Mouse (Mus musculus) neural tube, embryonic 14.5 days (tissue): Measurements from ENCODE around the gene Agtpbp1. TPM values are rescaled to one million over a fixed set of nuclear protein-coding genes. Genes with fewer than 3 reads are reported as not detected.

Experiments used
- ATAC-seq: fragments of 200-750 bp; cut with Nextera tagmentation; 2 replicates; pipeline ENCODE4 v1.8.0; 2017; ENCODE audit warnings: low read depth, mild to moderate bottlenecking, moderate TSS enrichment, moderate library complexity
- H3K27ac ChIP-seq: fragments of 300-500 bp; sonication (generic); 2 replicates; pipeline ENCODE4 v1.5.1; 2014; ENCODE audit warnings: low read depth, mild to moderate bottlenecking, control low read depth, low read length, moderate library complexity, mixed read lengths
- H3K27me3 ChIP-seq: fragments of 300-500 bp; sonication (generic); 2 replicates; pipeline ENCODE4 v1.6.1; 2014; ENCODE audit warnings: low read length; ENCODE audit not compliant: control insufficient read depth, insufficient read depth
- H3K36me3 ChIP-seq: fragments of 300-500 bp; sonication (generic); 2 replicates; pipeline ENCODE4 v1.6.1; 2014; ENCODE audit warnings: low read length, mixed read lengths; ENCODE audit not compliant: control insufficient read depth, insufficient read depth
- H3K4me1 ChIP-seq: fragments of 300-500 bp; sonication (generic); 2 replicates; pipeline ENCODE4 v1.6.1; 2014; ENCODE audit warnings: low read length; ENCODE audit not compliant: control insufficient read depth, insufficient read depth
- H3K4me2 ChIP-seq: fragments of 300-500 bp; sonication (generic); 2 replicates; pipeline ENCODE4 v1.6.1; 2014; ENCODE audit warnings: mild to moderate bottlenecking, low read depth, low read length, control low read depth
- H3K4me3 ChIP-seq: fragments of 300-500 bp; sonication (generic); 2 replicates; pipeline ENCODE4 v1.5.1; 2014; ENCODE audit warnings: low read depth, low read length, control low read depth, mixed read lengths
- H3K9ac ChIP-seq: fragments of 300-500 bp; sonication (generic); replicated peaks from 2 replicates; pipeline ENCODE4 v1.6.1; 2014; ENCODE audit warnings: low read depth, mild to moderate bottlenecking, control low read depth, low read length, mixed read lengths
- H3K9me3 ChIP-seq: fragments of 300-500 bp; sonication (generic); 2 replicates; pipeline ENCODE4 v1.6.1; 2016; ENCODE audit warnings: low read length; ENCODE audit not compliant: control insufficient read depth
- WGBS: fragments of 180-500 bp; shearing (Covaris S2); extraction: QIAGEN DNeasy Blood & Tissue Kit; methylation state at CpG from one replicate; pipeline ENCODE4 v1.1.7; 2014; 5-methylcytosine and 5-hydroxymethylcytosine counted together
- polyA plus RNA-seq: library from polyadenylated mRNA; unstranded; fragments of >200 nt; fragmentation: Nextera tagmentation; extraction: Ambion mirVana; gene quantifications from 2 replicates; pipeline ENCODE4 v1.2.1, GENCODE M21; 2014

Gene Agtpbp1
- polyA plus RNA-seq, 1 experiment from 2014 or later, result 112 TPM

DNA sequence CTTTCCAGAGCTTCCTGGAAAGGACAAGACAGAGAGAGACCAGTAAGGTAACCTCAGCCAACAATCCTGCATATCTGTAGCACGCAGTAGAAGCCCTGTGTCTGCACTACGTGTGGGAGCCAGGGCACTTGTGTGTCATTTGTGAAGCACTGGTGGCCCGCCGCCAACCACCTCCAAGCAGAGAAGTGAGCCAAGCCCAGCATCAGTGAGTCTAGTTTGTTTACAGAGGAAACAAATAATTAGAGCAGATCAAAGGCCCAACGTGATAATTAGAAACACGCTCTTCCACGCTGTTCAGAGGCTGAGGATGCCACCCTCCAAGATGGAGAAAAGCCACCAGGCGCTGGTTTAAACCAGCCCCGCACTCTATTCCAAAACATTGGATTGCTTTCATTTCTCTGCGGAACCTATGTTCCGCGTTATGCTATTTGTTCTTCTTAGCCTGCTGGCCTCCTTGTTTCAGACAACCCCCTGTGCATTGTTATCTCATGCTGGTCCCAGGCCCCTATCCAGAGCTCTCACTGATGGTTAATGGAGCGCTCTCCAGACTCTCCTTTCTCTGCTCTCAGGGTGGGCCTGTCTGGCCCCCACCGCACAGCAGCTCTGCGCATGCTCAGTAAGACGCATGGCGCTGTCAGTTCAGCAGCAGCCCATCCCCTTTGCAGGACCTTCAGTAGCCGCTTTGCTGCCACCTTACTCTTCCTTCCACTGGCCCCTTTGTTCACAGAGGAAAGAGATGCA is 153.7 kb downstream of the Agtpbp1 start:
- Histone ChIP-seq H3K27me3 (no peaks in the 10 kb centered on the region), H3K36me3 (no peaks in the 10 kb centered on the region), H3K4me2 (0 out of 2 replicates have a peak overlapping the region, but pooled peaks have one; percentile 8), H3K27ac (peak overlapping the region; percentile 57), H3K4me1 (0 out of 2 replicates have a peak, but pooled peaks cover 6% of the 10 kb centered on the region), H3K4me3 (no peak overlapping the region), H3K9me3 (no peaks in the 10 kb centered on the region), H3K9ac (no peak overlapping the region; the same call in 1 of the 2 replicates)
- peak; percentile 82 for ATAC-seq
- 60% methylated on average over 18 of the region's 18 CpGs for WGBS

DNA sequence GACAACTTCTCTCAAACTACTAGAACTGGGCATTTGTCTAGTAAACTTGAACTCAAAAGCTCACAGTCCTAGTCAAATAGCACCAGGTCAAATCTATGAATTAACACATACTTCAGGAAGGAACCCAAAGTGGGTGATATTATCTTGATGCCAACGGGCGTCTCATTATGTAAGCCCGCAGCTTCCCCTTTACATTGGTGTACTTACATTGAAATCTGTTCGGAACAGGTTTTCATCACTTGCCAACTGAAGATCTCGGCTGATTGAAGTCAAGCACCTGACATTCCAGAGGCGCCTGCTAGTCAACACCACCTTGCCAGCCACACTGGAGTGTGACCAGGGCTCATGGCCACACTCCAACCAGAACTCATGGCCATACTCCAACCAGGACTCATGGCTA is 155.7 kb downstream of the Agtpbp1 start:
- Histone ChIP-seq H3K4me1 (0 out of 2 replicates have a peak, but pooled peaks cover 6% of the 10 kb centered on the region), H3K4me3 (no peak overlapping the region), H3K4me2 (no peak overlapping the region), H3K27ac (no peak overlapping the region), H3K36me3 (no peaks in the 10 kb centered on the region), H3K9ac (no peak overlapping the region), H3K27me3 (no peaks in the 10 kb centered on the region), H3K9me3 (no peaks in the 10 kb centered on the region)
- no peak for ATAC-seq
- 97% methylated on average over 6 of the region's 6 CpGs for WGBS

DNA sequence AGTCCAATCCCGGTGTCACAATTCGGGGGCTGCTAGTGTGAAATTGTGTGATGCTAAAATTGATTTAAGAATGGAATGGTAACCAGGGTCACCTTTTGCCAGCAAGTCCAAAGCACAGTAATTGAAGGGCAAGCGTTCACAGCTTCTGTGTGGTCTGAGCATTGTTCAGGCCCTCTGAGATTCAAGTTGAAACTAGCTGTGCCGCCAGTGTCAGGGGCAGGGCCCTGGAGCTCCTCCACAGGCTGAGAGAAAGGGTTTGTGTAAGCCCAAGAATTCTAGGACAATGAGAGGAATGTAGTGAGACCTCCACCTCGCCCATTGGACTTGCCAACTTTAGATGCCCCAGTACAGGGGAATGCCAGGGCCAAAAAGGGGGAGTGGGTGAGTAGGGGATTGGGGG is 161.2 kb downstream of the Agtpbp1 start:
- Histone ChIP-seq H3K27me3 (no peaks in the 10 kb centered on the region), H3K4me1 (no peaks in the 10 kb centered on the region), H3K9ac (no peak overlapping the region), H3K27ac (no peak overlapping the region), H3K4me3 (no peak overlapping the region), H3K9me3 (no peaks in the 10 kb centered on the region), H3K4me2 (no peak overlapping the region), H3K36me3 (no peaks in the 10 kb centered on the region)
- ATAC-seq, result no peak
- 55% methylated on average over 5 of the region's 5 CpGs for WGBS

DNA sequence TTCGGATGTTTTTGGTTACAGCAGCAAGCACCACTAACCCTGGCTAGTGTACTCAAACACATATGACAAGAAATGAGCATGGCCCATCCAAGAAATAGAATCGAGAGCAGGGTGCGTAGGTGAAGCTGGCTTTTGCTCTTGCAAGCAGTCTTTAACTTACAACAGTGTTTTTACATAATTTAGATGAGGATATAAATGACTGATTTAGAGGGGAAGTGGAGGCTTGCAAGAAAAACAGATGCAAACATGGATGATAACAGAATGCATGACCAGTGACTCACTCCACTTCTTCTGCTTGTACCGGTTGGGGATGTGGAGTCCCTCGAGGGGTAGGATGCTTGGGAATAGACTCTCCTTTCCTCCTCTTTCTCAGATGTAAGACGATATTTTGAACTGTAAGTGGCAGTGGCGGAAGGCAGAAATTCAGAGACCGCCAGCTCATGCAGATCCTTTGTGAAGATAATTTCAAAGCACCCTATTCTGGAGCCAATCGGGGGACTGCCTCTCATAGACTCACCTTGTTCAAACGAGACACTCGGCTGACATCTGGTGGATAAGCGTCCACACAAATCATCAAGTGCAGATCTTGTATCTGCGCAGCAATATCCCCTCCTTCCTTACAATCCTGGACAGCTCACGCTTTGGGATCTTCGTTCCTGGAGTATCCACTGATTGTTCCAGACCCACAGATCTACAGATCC is 168.3 kb downstream of the Agtpbp1 start:
- ATAC-seq, result no peak
- no peaks in the 10 kb centered on the region for H3K9me3 ChIP-seq
- H3K4me2 ChIP-seq, result no peak overlapping the region
- no peak overlapping the region for H3K4me3 ChIP-seq
- H3K9ac ChIP-seq, result no peak overlapping the region
- no peak overlapping the region for H3K27ac ChIP-seq
- H3K4me1 ChIP-seq, result no peaks in the 10 kb centered on the region
- 88% methylated on average over 15 of the region's 15 CpGs for WGBS
- no peaks in the 10 kb centered on the region for H3K27me3 ChIP-seq
- no peaks in the 10 kb centered on the region for H3K36me3 ChIP-seq

DNA sequence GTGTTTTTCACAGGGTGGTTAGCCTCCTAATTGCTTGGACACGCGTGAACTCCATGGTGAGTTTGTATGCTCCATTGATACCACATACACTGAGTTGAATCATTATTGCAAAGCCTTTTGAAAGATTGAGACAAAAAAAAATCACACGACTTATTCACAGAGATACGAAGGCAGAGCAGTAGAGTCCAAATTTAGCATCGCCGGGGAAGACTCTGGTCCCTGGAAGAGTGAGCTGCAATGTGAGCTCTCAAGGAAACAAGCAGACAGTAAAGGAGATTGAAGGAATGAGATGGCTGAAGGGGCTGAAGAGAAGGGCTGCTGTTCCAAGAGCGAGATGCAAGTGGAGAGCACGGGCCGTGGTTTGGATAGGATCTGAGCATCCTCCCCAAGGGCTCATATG is 171.1 kb downstream of the Agtpbp1 start:
- Histone ChIP-seq H3K27me3 (no peaks in the 10 kb centered on the region), H3K4me2 (no peak overlapping the region), H3K27ac (no peak overlapping the region), H3K36me3 (no peaks in the 10 kb centered on the region), H3K4me3 (no peak overlapping the region), H3K9me3 (no peaks in the 10 kb centered on the region), H3K4me1 (no peaks in the 10 kb centered on the region), H3K9ac (no peak overlapping the region)
- WGBS, result 95% methylated on average over 9 of the region's 9 CpGs
- ATAC-seq, result no peak

DNA sequence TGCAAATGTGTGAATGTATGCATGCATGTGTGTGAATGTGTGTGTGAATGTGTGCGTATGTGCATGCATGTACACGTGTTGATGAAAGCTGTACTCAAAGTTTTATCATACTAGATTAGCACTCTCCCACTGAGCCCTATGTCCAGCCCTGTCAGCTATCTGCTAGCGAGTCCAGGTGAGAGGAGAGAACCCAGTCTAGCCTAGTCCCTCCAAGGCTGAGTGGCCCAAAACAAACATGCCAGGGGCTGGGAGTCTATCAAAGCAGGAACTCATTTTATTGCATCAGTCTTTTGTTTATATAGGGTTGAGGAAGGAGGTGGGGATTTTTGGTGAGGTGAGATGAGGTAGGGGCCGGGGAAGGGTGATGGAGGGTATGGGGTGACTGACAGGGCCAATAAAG is 172.4 kb downstream of the Agtpbp1 start:
- H3K27ac ChIP-seq, result no peak overlapping the region
- no peak overlapping the region for H3K4me3 ChIP-seq
- H3K4me2 ChIP-seq, result no peak overlapping the region
- no peaks in the 10 kb centered on the region for H3K27me3 ChIP-seq
- no peaks in the 10 kb centered on the region for H3K9me3 ChIP-seq
- no peak for ATAC-seq
- no peak overlapping the region for H3K9ac ChIP-seq
- no peaks in the 10 kb centered on the region for H3K36me3 ChIP-seq
- WGBS, result 92% methylated on average over 4 of the region's 4 CpGs
- no peaks in the 10 kb centered on the region for H3K4me1 ChIP-seq

DNA sequence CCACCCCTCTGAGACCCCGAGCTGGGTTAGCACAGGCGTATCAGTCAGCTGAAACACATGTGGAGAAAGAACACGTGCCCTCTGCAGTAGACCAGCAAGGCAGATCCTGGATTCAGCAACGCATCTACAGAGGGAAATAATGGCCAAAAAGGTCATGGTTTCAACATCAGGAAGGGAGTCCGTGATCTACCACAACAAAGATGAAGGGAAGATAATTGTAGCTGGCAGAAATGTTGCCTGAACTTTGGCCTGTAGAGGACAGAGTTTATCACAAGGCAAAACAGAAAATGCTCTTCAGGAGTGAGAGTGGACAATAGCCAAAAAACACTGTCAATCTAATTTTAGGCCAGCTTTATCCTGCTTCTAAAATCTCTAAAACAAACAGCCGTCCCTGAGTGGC is 177.8 kb downstream of the Agtpbp1 start:
- no peak overlapping the region for H3K4me2 ChIP-seq
- no peaks in the 10 kb centered on the region for H3K36me3 ChIP-seq
- ATAC-seq, result no peak
- no peaks in the 10 kb centered on the region for H3K4me1 ChIP-seq
- H3K9ac ChIP-seq, result no peak overlapping the region
- H3K9me3 ChIP-seq, result no peaks in the 10 kb centered on the region
- no peak overlapping the region for H3K27ac ChIP-seq
- H3K27me3 ChIP-seq, result no peaks in the 10 kb centered on the region
- H3K4me3 ChIP-seq, result no peak overlapping the region
- WGBS, result 86% methylated on average over 6 of the region's 6 CpGs

DNA sequence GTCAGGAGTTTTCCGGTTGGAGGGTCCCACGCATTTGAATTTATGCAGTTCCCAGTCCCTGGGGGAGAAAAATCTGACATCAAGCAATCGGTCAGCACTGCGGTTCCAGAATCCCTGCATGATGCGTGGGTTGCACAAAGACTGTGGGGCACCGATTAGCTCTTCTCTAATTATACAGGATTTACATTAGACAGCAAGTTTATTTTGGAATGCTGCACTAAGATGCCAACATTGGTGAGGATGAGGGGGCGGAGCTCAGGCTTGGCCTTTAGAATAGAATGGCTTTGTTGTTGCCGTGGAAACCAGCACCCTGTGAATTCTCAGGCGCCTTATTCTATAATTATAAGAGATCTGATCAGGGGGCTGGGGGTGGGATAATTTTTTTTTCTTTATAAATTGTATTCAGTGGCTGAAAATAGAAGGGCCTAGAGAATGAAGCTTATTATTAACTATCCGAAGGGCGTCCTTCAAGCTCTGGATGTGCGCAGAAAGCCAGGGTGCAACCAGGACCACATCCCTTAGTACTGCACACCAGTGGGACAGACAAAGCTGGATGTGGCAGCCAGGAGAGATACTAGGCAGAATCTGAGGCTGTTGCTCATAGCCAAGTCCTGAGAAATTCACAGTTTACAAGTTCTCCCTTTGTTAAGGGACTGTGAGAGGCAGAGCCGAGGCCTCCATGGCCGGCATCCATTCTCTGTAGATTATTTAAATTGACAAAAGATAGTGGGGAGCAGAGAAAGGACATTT is 182.8 kb downstream of the Agtpbp1 start:
- H3K27ac ChIP-seq, result no peak overlapping the region
- no peaks in the 10 kb centered on the region for H3K4me1 ChIP-seq
- H3K4me3 ChIP-seq, result no peak overlapping the region
- H3K27me3 ChIP-seq, result no peaks in the 10 kb centered on the region
- no peaks in the 10 kb centered on the region for H3K9me3 ChIP-seq
- no peak overlapping the region for H3K4me2 ChIP-seq
- no peak overlapping the region for H3K9ac ChIP-seq
- WGBS, result 63% methylated on average over 14 of the region's 14 CpGs
- ATAC-seq, result peak; percentile 21; the same call in 1 of the 2 replicates
- no peaks in the 10 kb centered on the region for H3K36me3 ChIP-seq

DNA sequence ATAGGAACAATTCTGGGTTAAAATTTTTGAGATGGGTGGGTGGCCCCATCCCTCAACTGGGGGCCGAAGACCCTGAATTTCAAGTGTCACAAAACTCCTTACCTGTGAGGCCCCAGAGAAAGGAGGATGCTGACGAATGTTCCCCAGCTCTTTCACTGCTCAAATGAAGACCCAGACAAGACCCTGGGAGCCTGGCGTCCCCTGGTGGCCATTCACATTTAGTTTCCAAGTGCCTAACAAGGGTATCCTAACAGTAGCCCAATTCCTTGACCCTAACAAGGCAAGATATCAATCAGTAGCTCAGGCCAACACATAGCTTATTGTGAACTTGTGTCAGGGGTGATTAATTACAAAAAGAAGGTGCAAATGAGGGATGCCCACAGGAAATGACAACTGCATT is 187.5 kb downstream of the Agtpbp1 start:
- Histone ChIP-seq H3K27ac (no peak overlapping the region), H3K9me3 (no peaks in the 10 kb centered on the region), H3K9ac (no peak overlapping the region), H3K36me3 (no peaks in the 10 kb centered on the region), H3K27me3 (no peaks in the 10 kb centered on the region), H3K4me3 (no peak overlapping the region), H3K4me1 (no peaks in the 10 kb centered on the region), H3K4me2 (no peak overlapping the region)
- WGBS, result 27% methylated on average over 3 of the region's 3 CpGs
- no peak for ATAC-seq
